Mouse (Mus musculus): ENCODE results near the gene Nap1l4.
"Not testable (repeated sequence)": the region's sequence is repeated elsewhere in the genome, so short reads cannot be mapped to it uniquely, and the experiment has no call there.

Gene Nap1l4

GRCm38 (mm10) chr7:143548976-143549457 lies at the start of gene Nap1l4:
Nap1l4 (minus strand) TSS chr7:143549106.
- DNase-seq = peak; percentile 98

GRCm38 (mm10) chr7:143594865-143595264 lies 46.0 kb upstream of the Nap1l4 start:
- peak; percentile 20 for DNase-seq

- DNase-seq = no peak
Measured at GRCm38 (mm10) chr7:143592255-143592654, 43.3 kb upstream of the Nap1l4 start.

- DNase-seq = no peak
Measured at GRCm38 (mm10) chr7:143588006-143588405, 39.1 kb upstream of the Nap1l4 start.

- no peak for DNase-seq
Measured at GRCm38 (mm10) chr7:143587586-143587985, 38.7 kb upstream of the Nap1l4 start.

GRCm38 (mm10) chr7:143583956-143584355 lies 35.0 kb upstream of the Nap1l4 start:
- peak; percentile 81 for DNase-seq

- no peak for DNase-seq
Measured at GRCm38 (mm10) chr7:143583025-143583424, 34.1 kb upstream of the Nap1l4 start.

- no peak for DNase-seq
Measured at GRCm38 (mm10) chr7:143575751-143576150, 26.8 kb upstream of the Nap1l4 start.

GRCm38 (mm10) chr7:143565648-143566039 lies 16.7 kb upstream of the Nap1l4 start:
- no peak for DNase-seq

- DNase-seq = no peak
Measured at GRCm38 (mm10) chr7:143565015-143565647, 16.2 kb upstream of the Nap1l4 start.

GRCm38 (mm10) chr7:143563787-143564186 lies 14.9 kb upstream of the Nap1l4 start:
- DNase-seq = no peak

- DNase-seq = no peak
Measured at GRCm38 (mm10) chr7:143557616-143558015, 8.7 kb upstream of the Nap1l4 start.

GRCm38 (mm10) chr7:143556964-143557610 lies 8.2 kb upstream of the Nap1l4 start:
- DNase-seq = peak; percentile 19

GRCm38 (mm10) chr7:143549588-143550220 lies 798 bp upstream of the Nap1l4 start:
- no peak for DNase-seq

- no peak for DNase-seq
Measured at GRCm38 (mm10) chr7:143548231-143548961, 510 bp downstream of the Nap1l4 start.

GRCm38 (mm10) chr7:143546554-143546953 lies 2.4 kb downstream of the Nap1l4 start:
- DNase-seq = no peak

- DNase-seq = peak; percentile 51
Measured at GRCm38 (mm10) chr7:143544368-143544767, 4.5 kb downstream of the Nap1l4 start.

GRCm38 (mm10) chr7:143538671-143539070 lies 10.2 kb downstream of the Nap1l4 start:
- no peak for DNase-seq

GRCm38 (mm10) chr7:143538229-143538628 lies 10.7 kb downstream of the Nap1l4 start:
- DNase-seq = not testable (repeated sequence)

- no peak for DNase-seq
Measured at GRCm38 (mm10) chr7:143536251-143536650, 12.7 kb downstream of the Nap1l4 start.

- no peak for DNase-seq
Measured at GRCm38 (mm10) chr7:143533284-143533683, 15.6 kb downstream of the Nap1l4 start.

GRCm38 (mm10) chr7:143532410-143532809 lies 16.5 kb downstream of the Nap1l4 start:
- DNase-seq = no peak

- DNase-seq = no peak
Measured at GRCm38 (mm10) chr7:143519333-143519732, 29.6 kb downstream of the Nap1l4 start.

All from lung, postnatal 14 days (tissue).